Mouse (Mus musculus) embryonic facial prominence, embryonic 12.5 days (tissue): ENCODE data around the gene Kazald1. TPM values are rescaled to one million over a fixed set of nuclear protein-coding genes. Genes with fewer than 3 reads are reported as not detected.

Experiments used
- ATAC-seq: fragments of 200-750 bp; cut with Nextera tagmentation; 2 replicates; pipeline ENCODE4 v1.8.0; 2017; ENCODE audit not compliant: insufficient number of reproducible peaks, insufficient read depth, low FRiP score, low TSS enrichment
- H3K27ac ChIP-seq: fragments of 300-500 bp; sonication (generic); 2 replicates; pipeline ENCODE4 v1.5.1; 2016; ENCODE audit warnings: mild to moderate bottlenecking
- H3K27me3 ChIP-seq: fragments of 300-500 bp; sonication (generic); 2 replicates; pipeline ENCODE4 v1.6.1; 2016; ENCODE audit warnings: mild to moderate bottlenecking, moderate library complexity
- H3K36me3 ChIP-seq: fragments of 300-500 bp; sonication (generic); 2 replicates; pipeline ENCODE4 v1.6.1; 2016; ENCODE audit warnings: mild to moderate bottlenecking
- H3K4me1 ChIP-seq: fragments of 300-500 bp; sonication (generic); 2 replicates; pipeline ENCODE4 v1.6.1; 2016
- H3K4me2 ChIP-seq: fragments of 300-500 bp; sonication (generic); replicated peaks from 2 replicates; pipeline ENCODE4 v1.6.1; 2016; ENCODE audit warnings: mild to moderate bottlenecking, moderate library complexity
- H3K4me3 ChIP-seq: fragments of 300-500 bp; sonication (generic); 2 replicates; pipeline ENCODE4 v1.5.1; 2016; ENCODE audit warnings: mild to moderate bottlenecking
- H3K9ac ChIP-seq: fragments of 300-500 bp; sonication (generic); 2 replicates; pipeline ENCODE4 v1.6.1; 2016; ENCODE audit warnings: mild to moderate bottlenecking, moderate library complexity
- H3K9me3 ChIP-seq: fragments of 300-500 bp; sonication (generic); 2 replicates; pipeline ENCODE4 v1.6.1; 2016; ENCODE audit warnings: mild to moderate bottlenecking, moderate library complexity
- WGBS: fragments of 180-500 bp; shearing (Covaris S2); methylation state at CpG from one replicate; pipeline ENCODE4 v1.1.7; 2016; 5-methylcytosine and 5-hydroxymethylcytosine counted together
- polyA plus RNA-seq: library from polyadenylated mRNA; unstranded; fragments of >200 nt; fragmentation: Nextera tagmentation; extraction: Ambion mirVana; gene quantifications from 2 replicates; pipeline ENCODE4 v1.2.1, GENCODE M21; 2016

Kazald1 gene
- polyA plus RNA-seq, 1 experiment from 2014 or later, result 8.4 TPM

GRCm38 (mm10) chr19:45053451-45053850 lies 21.6 kb upstream of the Kazald1 start:
- H3K4me2 ChIP-seq, result no peak overlapping the region
- H3K9me3 ChIP-seq, result no peaks in the 10 kb centered on the region
- H3K4me1 ChIP-seq, result peaks cover 22% of the 10 kb centered on the region
- H3K9ac ChIP-seq, result no peak overlapping the region
- H3K27me3 ChIP-seq, result no peaks in the 10 kb centered on the region
- 88% methylated on average over 8 of the region's 8 CpGs for WGBS
- no peak overlapping the region for H3K27ac ChIP-seq
- H3K36me3 ChIP-seq, result peaks cover 10% of the 10 kb centered on the region
- no peak overlapping the region for H3K4me3 ChIP-seq
- ATAC-seq, result no peak

GRCm38 (mm10) chr19:45054892-45055690 lies 19.9 kb upstream of the Kazald1 start:
- H3K36me3 ChIP-seq, result peaks cover 10% of the 10 kb centered on the region
- H3K27ac ChIP-seq, result 0 out of 2 replicates have a peak overlapping the region, but pooled peaks have one; percentile 25
- no peaks in the 10 kb centered on the region for H3K27me3 ChIP-seq
- no peak for ATAC-seq
- no peak overlapping the region for H3K4me3 ChIP-seq
- H3K4me1 ChIP-seq, result peaks cover 23% of the 10 kb centered on the region
- no peaks in the 10 kb centered on the region for H3K9me3 ChIP-seq
- no peak overlapping the region for H3K4me2 ChIP-seq
- 80% methylated on average over 6 of the region's 6 CpGs for WGBS
- H3K9ac ChIP-seq, result no peak overlapping the region

GRCm38 (mm10) chr19:45056364-45056763 lies 18.7 kb upstream of the Kazald1 start:
- H3K27ac ChIP-seq, result peak overlapping the region; percentile 96; the same call in 1 of the 2 replicates
- H3K4me2 ChIP-seq, result no peak overlapping the region; the same call in 1 of the 2 replicates
- no peaks in the 10 kb centered on the region for H3K27me3 ChIP-seq
- no peak for ATAC-seq
- H3K9ac ChIP-seq, result no peak overlapping the region
- peaks cover 23% of the 10 kb centered on the region for H3K4me1 ChIP-seq
- H3K4me3 ChIP-seq, result no peak overlapping the region
- WGBS, result 41% methylated on average over 4 of the region's 4 CpGs
- H3K36me3 ChIP-seq, result peaks cover 10% of the 10 kb centered on the region
- H3K9me3 ChIP-seq, result no peaks in the 10 kb centered on the region

DNA sequence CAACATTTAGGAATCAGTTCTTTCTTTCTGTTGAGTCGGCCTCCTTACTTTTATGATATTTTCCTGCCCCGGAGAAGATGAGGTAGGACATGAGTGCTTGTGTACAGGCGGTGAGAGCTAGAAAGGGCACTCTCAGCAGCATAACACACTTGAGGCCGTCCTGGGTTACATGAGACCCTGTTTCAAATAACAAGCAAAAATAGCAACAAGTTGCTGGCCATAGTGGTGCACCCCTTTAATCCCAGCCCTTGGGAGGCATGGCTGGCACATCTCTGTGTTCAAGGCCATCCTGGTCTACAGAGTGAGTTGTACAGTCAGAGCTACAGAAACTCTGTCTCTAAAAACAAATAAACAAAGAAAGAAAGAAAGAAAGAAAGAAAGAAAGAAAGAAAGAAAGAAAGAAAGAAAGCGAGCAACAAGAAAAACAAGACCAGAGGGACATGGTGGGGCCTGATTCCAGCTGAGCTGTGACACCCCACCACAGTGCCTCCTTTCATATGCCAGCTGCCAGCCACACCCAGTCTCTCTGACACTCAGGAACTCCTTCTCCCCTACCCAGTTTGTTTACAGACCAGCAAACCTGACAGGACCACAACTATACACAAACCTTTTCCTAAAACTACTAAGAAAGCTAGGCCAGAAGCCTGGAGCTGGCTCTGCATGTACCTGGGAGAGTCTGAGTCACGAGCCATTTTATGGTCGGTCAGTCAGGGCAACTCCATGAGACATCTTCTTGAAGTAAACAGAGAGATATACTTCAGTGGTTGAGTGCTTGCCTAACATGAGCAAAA lies 17.9 kb upstream of the Kazald1 start:
- WGBS, result 80% methylated on average over 7 of the region's 7 CpGs
- peak overlapping the region; percentile 52 for H3K4me3 ChIP-seq
- no peaks in the 10 kb centered on the region for H3K9me3 ChIP-seq
- H3K27ac ChIP-seq, result peak overlapping the region; percentile 96
- ATAC-seq, result no peak
- H3K36me3 ChIP-seq, result peaks cover 10% of the 10 kb centered on the region
- H3K4me2 ChIP-seq, result peak overlapping the region; percentile 73
- peak overlapping the region; percentile 39 for H3K9ac ChIP-seq
- H3K4me1 ChIP-seq, result peaks cover 23% of the 10 kb centered on the region
- H3K27me3 ChIP-seq, result no peaks in the 10 kb centered on the region

DNA sequence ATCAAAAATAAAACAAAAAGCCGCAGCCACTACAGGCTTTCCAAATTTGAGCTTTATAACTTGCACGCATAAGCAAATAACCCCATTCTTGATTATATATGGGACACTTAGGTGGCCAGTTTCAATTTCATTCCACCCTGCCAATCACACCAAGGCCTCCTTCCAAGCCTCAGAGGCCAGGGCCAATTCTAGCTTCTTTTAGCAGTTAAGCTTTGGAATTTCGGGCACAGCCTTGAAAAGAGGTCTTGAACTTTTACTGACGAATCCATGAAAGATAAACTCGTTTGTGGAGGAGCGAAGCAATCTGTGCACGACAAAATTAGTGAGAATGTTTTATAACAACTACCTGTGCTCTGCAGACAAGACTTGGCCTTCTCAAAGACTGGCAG lies 17.3 kb upstream of the Kazald1 start:
- WGBS, result 40% methylated on average over 7 of the region's 7 CpGs
- no peak for ATAC-seq
- Histone ChIP-seq H3K27ac (peak overlapping the region; percentile 96), H3K4me1 (peaks cover 23% of the 10 kb centered on the region), H3K9me3 (no peaks in the 10 kb centered on the region), H3K4me3 (peak overlapping the region; percentile 52), H3K9ac (peak overlapping the region; percentile 47; the same call in 1 of the 2 replicates), H3K27me3 (no peaks in the 10 kb centered on the region), H3K36me3 (peaks cover 6% of the 10 kb centered on the region; the same call in 1 of the 2 replicates), H3K4me2 (peak overlapping the region; percentile 73)

DNA sequence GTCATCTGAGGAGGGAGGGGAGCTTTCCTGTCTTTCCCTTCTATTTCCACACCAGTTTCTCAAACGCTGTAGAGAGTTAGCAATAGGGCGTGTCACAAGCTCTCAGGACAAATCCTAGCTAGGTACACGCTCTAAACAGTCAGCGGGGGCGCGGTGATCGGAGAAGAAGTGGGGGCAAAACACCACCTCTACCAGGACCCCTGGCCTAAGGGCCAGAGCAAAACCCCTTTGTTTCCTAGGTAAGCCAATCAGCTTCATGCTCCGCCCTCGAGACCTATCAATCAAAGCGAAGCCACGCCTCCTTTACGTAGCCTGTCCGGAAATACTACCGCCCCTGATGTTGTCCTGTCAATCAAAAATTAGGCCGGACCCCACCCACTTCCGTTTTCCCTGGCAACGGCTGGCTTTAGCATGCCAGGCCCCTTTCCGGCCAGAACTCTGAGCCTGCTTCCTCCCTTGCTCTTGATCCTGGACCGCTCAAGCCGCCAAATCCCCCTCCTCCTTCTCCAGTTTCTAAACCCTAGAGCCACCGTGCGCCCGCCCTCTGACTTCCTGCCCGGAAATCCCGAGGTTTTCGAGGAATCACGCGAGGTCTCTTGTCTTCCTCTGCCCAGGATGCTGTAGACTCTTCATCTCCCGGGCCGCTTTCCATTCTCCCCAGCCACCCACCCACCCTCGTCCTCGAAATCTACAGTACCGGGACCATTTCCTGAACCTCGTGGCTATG lies 16.8 kb upstream of the Kazald1 start:
- H3K4me3 ChIP-seq, result peak overlapping the region; percentile 52
- WGBS, result under 1% methylated on average over 34 of the region's 34 CpGs

DNA sequence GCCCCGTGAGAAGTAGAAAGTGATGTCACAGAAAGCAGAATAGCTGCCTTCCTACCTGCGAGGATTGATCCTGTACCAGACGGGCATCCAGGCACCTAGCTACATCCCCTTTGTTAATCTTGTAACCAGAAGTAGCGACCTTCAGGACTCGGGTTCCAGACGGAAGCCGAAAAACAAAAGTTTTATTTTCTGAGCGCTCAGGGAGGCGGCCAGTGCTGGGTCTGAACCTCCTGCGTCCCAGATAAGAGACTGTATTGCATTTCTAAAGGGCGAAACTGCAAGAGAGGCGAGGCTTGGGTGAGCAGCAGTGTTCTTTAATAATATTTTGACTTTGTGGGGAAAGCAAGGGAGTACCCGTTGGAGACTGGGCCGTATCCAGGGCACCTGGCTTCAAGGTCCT lies 16.2 kb upstream of the Kazald1 start:
- Histone ChIP-seq H3K4me2 (peak overlapping the region; percentile 73), H3K4me1 (peaks cover 23% of the 10 kb centered on the region), H3K4me3 (peak overlapping the region; percentile 52), H3K27me3 (peaks cover under 1% of the 10 kb centered on the region), H3K9me3 (no peaks in the 10 kb centered on the region), H3K27ac (peak overlapping the region; percentile 96), H3K9ac (peak overlapping the region; percentile 72), H3K36me3 (0 out of 2 replicates have a peak, but pooled peaks cover under 1% of the 10 kb centered on the region)
- under 1% methylated on average over 14 of the region's 14 CpGs for WGBS
- no peak for ATAC-seq

More for the DNA sequence above, 16.8 kb upstream of the Kazald1 start:
- no peaks in the 10 kb centered on the region for H3K27me3 ChIP-seq
- H3K36me3 ChIP-seq, result peaks cover 6% of the 10 kb centered on the region; the same call in 1 of the 2 replicates
- H3K27ac ChIP-seq, result peak overlapping the region; percentile 96
- ATAC-seq, result peak; percentile 94
- no peaks in the 10 kb centered on the region for H3K9me3 ChIP-seq
- peak overlapping the region; percentile 72 for H3K9ac ChIP-seq
- peaks cover 23% of the 10 kb centered on the region for H3K4me1 ChIP-seq
- peak overlapping the region; percentile 73 for H3K4me2 ChIP-seq

DNA sequence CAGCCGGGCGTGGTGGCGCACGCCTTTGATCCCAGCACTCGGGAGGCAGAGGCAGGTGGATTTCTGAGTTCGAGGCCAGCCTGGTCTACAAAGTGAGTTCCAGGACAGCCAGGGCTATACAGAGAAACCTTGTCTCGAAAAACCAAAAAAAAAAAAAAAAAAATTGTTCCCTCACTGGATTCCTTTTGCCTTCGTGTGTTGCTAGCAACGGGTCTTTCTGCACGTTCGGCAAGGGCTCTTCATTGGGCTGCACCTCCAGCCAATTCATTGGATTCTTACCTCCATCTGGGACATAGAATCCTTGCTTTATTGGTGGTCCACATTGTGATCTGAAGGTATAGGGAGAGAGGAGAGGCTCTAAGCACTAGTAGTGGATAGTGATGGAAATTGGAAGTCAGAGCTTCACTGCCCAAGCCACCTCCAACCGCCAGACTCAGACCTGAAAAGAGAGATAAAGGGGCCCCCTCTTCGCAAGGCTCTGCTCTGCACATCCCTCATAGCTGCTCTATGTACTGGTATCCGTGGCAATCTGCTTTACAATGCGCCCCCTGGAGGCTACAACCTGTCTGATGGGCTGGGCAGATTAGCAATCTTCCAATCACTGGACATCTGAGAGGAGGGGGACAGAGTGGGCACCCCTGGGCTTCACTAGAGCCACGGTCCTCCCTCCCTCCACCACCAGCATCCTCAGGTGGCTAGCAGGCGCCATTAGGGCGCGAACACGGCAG lies 11.3 kb upstream of the Kazald1 start:
- Histone ChIP-seq H3K36me3 (no peaks in the 10 kb centered on the region), H3K4me3 (no peak overlapping the region), H3K9me3 (no peaks in the 10 kb centered on the region), H3K4me2 (peak overlapping the region; percentile 17; the same call in 1 of the 2 replicates), H3K9ac (no peak overlapping the region), H3K27me3 (peaks cover 50% of the 10 kb centered on the region), H3K27ac (no peak overlapping the region), H3K4me1 (0 out of 2 replicates have a peak, but pooled peaks cover 10% of the 10 kb centered on the region)
- WGBS, result 45% methylated on average over 20 of the region's 20 CpGs
- ATAC-seq, result no peak

- Histone ChIP-seq H3K27me3 (peaks cover 56% of the 10 kb centered on the region), H3K9me3 (no peaks in the 10 kb centered on the region), H3K4me1 (0 out of 2 replicates have a peak, but pooled peaks cover 4% of the 10 kb centered on the region), H3K4me2 (no peak overlapping the region), H3K9ac (no peak overlapping the region), H3K36me3 (no peaks in the 10 kb centered on the region), H3K27ac (no peak overlapping the region), H3K4me3 (no peak overlapping the region)
- ATAC-seq, result no peak
- 6% methylated on average over 21 of the region's 21 CpGs for WGBS
Observed at GRCm38 (mm10) chr19:45065226-45065625, 9.8 kb upstream of the Kazald1 start.

GRCm38 (mm10) chr19:45067170-45067569 lies 7.9 kb upstream of the Kazald1 start:
- H3K36me3 ChIP-seq, result no peaks in the 10 kb centered on the region
- H3K27me3 ChIP-seq, result peaks cover 62% of the 10 kb centered on the region
- H3K9me3 ChIP-seq, result no peaks in the 10 kb centered on the region
- no peak overlapping the region for H3K9ac ChIP-seq
- no peak overlapping the region for H3K4me3 ChIP-seq
- 0 out of 2 replicates have a peak, but pooled peaks cover 4% of the 10 kb centered on the region for H3K4me1 ChIP-seq
- ATAC-seq, result no peak
- no peak overlapping the region for H3K27ac ChIP-seq
- no peak overlapping the region for H3K4me2 ChIP-seq
- 14% methylated on average over 17 of the region's 17 CpGs for WGBS
